Mouse (Mus musculus) hindbrain, embryonic 14.5 days (tissue): ENCODE data around the gene Krt13. TPM values are rescaled to one million over a fixed set of nuclear protein-coding genes. Genes with fewer than 3 reads are reported as not detected.
A peak's percentile ranks its signal among the peaks of the same experiment; 100 is the strongest.

Experiments used
- ATAC-seq: fragments of 200-750 bp; cut with Nextera tagmentation; 2 replicates; pipeline ENCODE4 v1.8.0; 2017; ENCODE audit warnings: moderate number of reproducible peaks, mild to moderate bottlenecking, moderate TSS enrichment, moderate library complexity; ENCODE audit not compliant: low FRiP score
- DNase-seq: peaks from one replicate; pipeline ENCODE4 v3.0.0-alpha.2; 2015; ENCODE audit warnings: low spot score
- H3K27ac ChIP-seq: fragments of 300-500 bp; sonication (generic); 2 replicates; pipeline ENCODE4 v1.5.1; 2014; ENCODE audit warnings: mild to moderate bottlenecking, moderate library complexity
- H3K27me3 ChIP-seq: fragments of 300-500 bp; sonication (generic); 2 replicates; pipeline ENCODE4 v1.6.1; 2014; ENCODE audit warnings: mild to moderate bottlenecking, low read length, mixed read lengths; ENCODE audit not compliant: control insufficient read depth, insufficient read depth
- H3K36me3 ChIP-seq: fragments of 300-500 bp; sonication (generic); replicated peaks from 2 replicates; pipeline ENCODE4 v1.6.1; 2014; ENCODE audit not compliant: control insufficient read depth, insufficient read depth
- H3K4me1 ChIP-seq: fragments of 300-500 bp; sonication (generic); replicated peaks from 2 replicates; pipeline ENCODE4 v1.6.1; 2014; ENCODE audit warnings: antibody characterized with exemption, low read length, mixed read lengths; ENCODE audit not compliant: control insufficient read depth, insufficient read depth
- H3K4me2 ChIP-seq: fragments of 300-500 bp; sonication (generic); replicated peaks from 2 replicates; pipeline ENCODE4 v1.6.1; 2014; ENCODE audit warnings: mild to moderate bottlenecking, moderate library complexity
- H3K4me3 ChIP-seq: fragments of 300-500 bp; sonication (generic); replicated peaks from 2 replicates; pipeline ENCODE4 v1.5.1; 2014; ENCODE audit warnings: mild to moderate bottlenecking, low read length
- H3K9ac ChIP-seq: fragments of 300-500 bp; sonication (generic); 2 replicates; pipeline ENCODE4 v1.6.1; 2014
- H3K9me3 ChIP-seq: fragments of 300-500 bp; sonication (generic); 2 replicates; pipeline ENCODE4 v1.6.1; 2016; ENCODE audit warnings: low read length; ENCODE audit not compliant: control insufficient read depth
- WGBS: fragments of 180-500 bp; shearing (Covaris S2); extraction: QIAGEN DNeasy Blood & Tissue Kit; methylation state at CpG from one replicate; pipeline ENCODE4 v1.1.7; 2014; 5-methylcytosine and 5-hydroxymethylcytosine counted together
- polyA plus RNA-seq: library from polyadenylated mRNA; unstranded; fragments of >200 nt; fragmentation: Nextera tagmentation; extraction: Ambion mirVana; gene quantifications from 2 replicates; pipeline ENCODE4 v1.2.1, GENCODE M21; 2014

Krt13 gene
- polyA plus RNA-seq, result not detected in 2 replicates

GRCm38 (mm10) chr11:100121466-100121865 is at the start of gene Krt13:
Krt13 (minus strand) TSS chr11:100121566.
- Histone ChIP-seq H3K36me3 (no peaks in the 10 kb centered on the region), H3K4me3 (no peak within 1 kb of the TSS), H3K4me1 (no peaks in the 10 kb centered on the region), H3K9me3 (no peaks in the 10 kb centered on the region), H3K27me3 (no peaks in the 10 kb centered on the region), H3K9ac (no peak within 1 kb of the TSS), H3K4me2 (no peak within 1 kb of the TSS), H3K27ac (no peak within 1 kb of the TSS)
- no peak for ATAC-seq
- DNase-seq, result no peak
- 75% methylated on average over 3 of the region's 3 CpGs for WGBS

GRCm38 (mm10) chr11:100168765-100169762 is 47.7 kb upstream of the Krt13 start:
- ATAC-seq, result no peak
- H3K27me3 ChIP-seq, result no peaks in the 10 kb centered on the region
- WGBS, result 35% methylated on average over 14 of the region's 14 CpGs
- H3K4me2 ChIP-seq, result no peak overlapping the region
- no peak overlapping the region for H3K27ac ChIP-seq
- no peaks in the 10 kb centered on the region for H3K4me1 ChIP-seq
- H3K36me3 ChIP-seq, result no peaks in the 10 kb centered on the region
- H3K9ac ChIP-seq, result no peak overlapping the region
- H3K4me3 ChIP-seq, result no peak overlapping the region
- peak; percentile 82 for DNase-seq
- no peaks in the 10 kb centered on the region for H3K9me3 ChIP-seq

GRCm38 (mm10) chr11:100168071-100168470 is 46.7 kb upstream of the Krt13 start:
- Histone ChIP-seq H3K4me1 (no peaks in the 10 kb centered on the region), H3K27ac (no peak overlapping the region), H3K36me3 (no peaks in the 10 kb centered on the region), H3K9ac (no peak overlapping the region), H3K4me2 (no peak overlapping the region), H3K4me3 (no peak overlapping the region), H3K27me3 (no peaks in the 10 kb centered on the region), H3K9me3 (no peaks in the 10 kb centered on the region)
- WGBS, result 92% methylated on average over 8 of the region's 8 CpGs
- no peak for DNase-seq
- ATAC-seq, result no peak

GRCm38 (mm10) chr11:100164392-100164791 is 43.0 kb upstream of the Krt13 start:
- H3K36me3 ChIP-seq, result no peaks in the 10 kb centered on the region
- WGBS, result 67% methylated on average over 7 of the region's 7 CpGs
- no peak overlapping the region for H3K9ac ChIP-seq
- no peaks in the 10 kb centered on the region for H3K4me1 ChIP-seq
- no peak overlapping the region for H3K4me2 ChIP-seq
- no peaks in the 10 kb centered on the region for H3K27me3 ChIP-seq
- H3K9me3 ChIP-seq, result no peaks in the 10 kb centered on the region
- H3K27ac ChIP-seq, result no peak overlapping the region
- ATAC-seq (no peak), DNase-seq (no peak)
- no peak overlapping the region for H3K4me3 ChIP-seq

- Histone ChIP-seq H3K27ac (no peak overlapping the region), H3K9me3 (no peaks in the 10 kb centered on the region), H3K4me2 (no peak overlapping the region), H3K27me3 (no peaks in the 10 kb centered on the region), H3K4me1 (no peaks in the 10 kb centered on the region), H3K4me3 (no peak overlapping the region), H3K36me3 (no peaks in the 10 kb centered on the region), H3K9ac (no peak overlapping the region)
- no peak for ATAC-seq
- DNase-seq, result no peak
- WGBS, result 73% methylated on average over 6 of the region's 6 CpGs
Measured at GRCm38 (mm10) chr11:100157908-100158477, 36.6 kb upstream of the Krt13 start.

- Histone ChIP-seq H3K4me1 (no peaks in the 10 kb centered on the region), H3K4me3 (no peak overlapping the region), H3K27me3 (no peaks in the 10 kb centered on the region), H3K27ac (no peak overlapping the region), H3K36me3 (no peaks in the 10 kb centered on the region), H3K4me2 (no peak overlapping the region), H3K9ac (no peak overlapping the region), H3K9me3 (no peaks in the 10 kb centered on the region)
- DNase-seq (no peak), ATAC-seq (no peak)
- WGBS, result 85% methylated on average over 3 of the region's 3 CpGs
Measured at GRCm38 (mm10) chr11:100157331-100157730, 36.0 kb upstream of the Krt13 start.

GRCm38 (mm10) chr11:100155497-100156255 is 34.3 kb upstream of the Krt13 start:
- WGBS, result 72% methylated on average over 8 of the region's 8 CpGs
- Histone ChIP-seq H3K27me3 (no peaks in the 10 kb centered on the region), H3K9ac (no peak overlapping the region), H3K4me3 (no peak overlapping the region), H3K27ac (no peak overlapping the region), H3K9me3 (no peaks in the 10 kb centered on the region), H3K4me2 (no peak overlapping the region), H3K4me1 (no peaks in the 10 kb centered on the region), H3K36me3 (no peaks in the 10 kb centered on the region)
- DNase-seq (no peak), ATAC-seq (no peak)

- H3K4me1 ChIP-seq, result peaks cover 3% of the 10 kb centered on the region
- H3K9ac ChIP-seq, result no peak within 1 kb of the TSS
- H3K9me3 ChIP-seq, result no peaks in the 10 kb centered on the region
- peaks cover 37% of the 10 kb centered on the region for H3K27me3 ChIP-seq
- no peak within 1 kb of the TSS for H3K4me2 ChIP-seq
- WGBS, result 40% methylated on average over 9 of the region's 9 CpGs
- no peak for DNase-seq
- H3K36me3 ChIP-seq, result no peaks in the 10 kb centered on the region
- no peak within 1 kb of the TSS for H3K27ac ChIP-seq
- ATAC-seq, result no peak
- no peak within 1 kb of the TSS for H3K4me3 ChIP-seq
Measured at GRCm38 (mm10) chr11:100148615-100149330, 27.4 kb upstream of the Krt13 start, which contains the start of gene Krt19. Krt19 (minus strand) TSS chr11:100148665.
